Mouse (Mus musculus) hindbrain, embryonic 16.5 days (tissue): Measurements from ENCODE around the gene Mylk. TPM values are rescaled to one million over a fixed set of nuclear protein-coding genes. Genes with fewer than 3 reads are reported as not detected.

Experiments
- ATAC-seq: fragments of 200-750 bp; cut with Nextera tagmentation; 2 replicates; pipeline ENCODE4 v1.8.0; 2017; ENCODE audit warnings: moderate TSS enrichment, moderate library complexity
- H3K27ac ChIP-seq: fragments of 300-500 bp; sonication (generic); 2 replicates; pipeline ENCODE4 v1.5.1; 2014; ENCODE audit warnings: low read depth, mild to moderate bottlenecking, control low read depth, low read length, moderate library complexity
- H3K27me3 ChIP-seq: fragments of 300-500 bp; sonication (generic); replicated peaks from 2 replicates; pipeline ENCODE4 v1.6.1; 2014; ENCODE audit warnings: low read length; ENCODE audit not compliant: control insufficient read depth, insufficient read depth
- H3K36me3 ChIP-seq: fragments of 300-500 bp; sonication (generic); 2 replicates; pipeline ENCODE4 v1.6.1; 2014; ENCODE audit warnings: mild to moderate bottlenecking, low read length, moderate library complexity, mixed read lengths; ENCODE audit not compliant: control insufficient read depth, insufficient read depth
- H3K4me1 ChIP-seq: fragments of 300-500 bp; sonication (generic); 2 replicates; pipeline ENCODE4 v1.6.1; 2014; ENCODE audit warnings: low read depth, low read length; ENCODE audit not compliant: control insufficient read depth, insufficient read depth
- H3K4me2 ChIP-seq: fragments of 300-500 bp; sonication (generic); 2 replicates; pipeline ENCODE4 v1.6.1; 2014; ENCODE audit warnings: mild to moderate bottlenecking, low read length, control low read depth, moderate library complexity
- H3K4me3 ChIP-seq: fragments of 300-500 bp; sonication (generic); 2 replicates; pipeline ENCODE4 v1.5.1; 2014; ENCODE audit warnings: mild to moderate bottlenecking, low read length, control low read depth, moderate library complexity
- H3K9ac ChIP-seq: fragments of 300-500 bp; sonication (generic); 2 replicates; pipeline ENCODE4 v1.6.1; 2014; ENCODE audit warnings: low read depth, mild to moderate bottlenecking, control low read depth, low read length, moderate library complexity
- H3K9me3 ChIP-seq: fragments of 300-500 bp; sonication (generic); 2 replicates; pipeline ENCODE4 v1.6.1; 2014; ENCODE audit warnings: mild to moderate bottlenecking, low read length, moderate library complexity; ENCODE audit not compliant: control insufficient read depth
- whole genome bisulfite sequencing: fragments of 180-500 bp; shearing (Covaris S2); extraction: QIAGEN DNeasy Blood & Tissue Kit; methylation state at CpG from one replicate; pipeline ENCODE4 v1.1.7; 2014; 5-methylcytosine and 5-hydroxymethylcytosine counted together
- polyA plus RNA-seq: library from polyadenylated mRNA; unstranded; fragments of >200 nt; fragmentation: Nextera tagmentation; extraction: Ambion mirVana; gene quantifications from 2 replicates; pipeline ENCODE4 v1.2.1, GENCODE M21; 2015

The Mylk gene
- polyA plus RNA-seq, 1 experiment from 2014 or later: 4.6 TPM

DNA sequence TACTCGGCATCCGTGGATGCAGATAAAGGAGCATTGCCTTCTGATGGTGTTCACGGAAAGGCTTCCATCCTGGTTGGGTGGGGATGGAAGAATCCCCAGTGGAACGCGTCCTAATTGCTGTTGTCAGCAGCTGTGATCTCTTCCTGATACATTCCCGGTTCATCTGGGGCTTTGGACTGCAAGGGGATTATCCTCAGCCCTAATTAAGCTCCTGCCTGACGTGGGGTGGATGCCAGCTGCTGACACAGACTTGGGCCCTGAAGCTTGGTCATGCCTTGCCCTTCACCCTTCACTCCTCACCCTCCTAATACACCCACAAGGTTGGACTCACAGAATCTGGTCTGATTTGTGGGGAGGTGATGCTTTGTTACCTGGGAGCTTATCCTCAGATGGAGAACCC is 109.1 kb downstream of the Mylk start:
- H3K27me3 ChIP-seq: no peaks in the 10 kb centered on the region
- no peaks in the 10 kb centered on the region for H3K4me1 ChIP-seq
- H3K27ac ChIP-seq: no peak overlapping the region
- H3K36me3 ChIP-seq: no peaks in the 10 kb centered on the region
- 62% methylated on average over 7 of the region's 7 CpGs for WGBS
- no peak overlapping the region for H3K4me3 ChIP-seq
- no peaks in the 10 kb centered on the region for H3K9me3 ChIP-seq
- no peak overlapping the region for H3K9ac ChIP-seq
- no peak for ATAC-seq
- no peak overlapping the region for H3K4me2 ChIP-seq

- Histone ChIP-seq H3K9me3 (no peaks in the 10 kb centered on the region), H3K4me3 (no peak overlapping the region), H3K27me3 (no peaks in the 10 kb centered on the region), H3K27ac (no peak overlapping the region), H3K4me1 (no peaks in the 10 kb centered on the region), H3K36me3 (no peaks in the 10 kb centered on the region), H3K4me2 (no peak overlapping the region), H3K9ac (no peak overlapping the region)
- ATAC-seq: no peak
- WGBS: 72% methylated on average over 6 of the region's 6 CpGs
Observed at GRCm38 (mm10) chr16:34855136-34855535, 110.1 kb downstream of the Mylk start.

GRCm38 (mm10) chr16:34855751-34856150 is 110.7 kb downstream of the Mylk start:
- no peak for ATAC-seq
- Histone ChIP-seq H3K4me1 (no peaks in the 10 kb centered on the region), H3K9ac (no peak overlapping the region), H3K4me2 (no peak overlapping the region), H3K9me3 (no peaks in the 10 kb centered on the region), H3K27ac (no peak overlapping the region), H3K36me3 (no peaks in the 10 kb centered on the region), H3K27me3 (no peaks in the 10 kb centered on the region), H3K4me3 (no peak overlapping the region)
- 73% methylated on average over 2 of the region's 2 CpGs for whole genome bisulfite sequencing

GRCm38 (mm10) chr16:34857631-34858030 is 112.6 kb downstream of the Mylk start:
- Histone ChIP-seq H3K36me3 (no peaks in the 10 kb centered on the region), H3K4me1 (no peaks in the 10 kb centered on the region), H3K27me3 (no peaks in the 10 kb centered on the region), H3K9ac (no peak overlapping the region), H3K27ac (no peak overlapping the region), H3K4me3 (no peak overlapping the region), H3K9me3 (no peaks in the 10 kb centered on the region), H3K4me2 (no peak overlapping the region)
- 76% methylated on average over 5 of the region's 5 CpGs for WGBS
- ATAC-seq: no peak

GRCm38 (mm10) chr16:34860761-34861160 is 115.8 kb downstream of the Mylk start:
- Histone ChIP-seq H3K27me3 (no peaks in the 10 kb centered on the region), H3K27ac (no peak overlapping the region), H3K4me3 (no peak overlapping the region), H3K4me2 (no peak overlapping the region), H3K9me3 (no peaks in the 10 kb centered on the region), H3K9ac (no peak overlapping the region), H3K4me1 (no peaks in the 10 kb centered on the region), H3K36me3 (no peaks in the 10 kb centered on the region)
- no peak for ATAC-seq
- WGBS: 90% methylated on average over 3 of the region's 3 CpGs

- WGBS: 86% methylated on average over 10 of the region's 10 CpGs
- Histone ChIP-seq H3K4me3 (no peak overlapping the region), H3K4me2 (no peak overlapping the region), H3K36me3 (no peaks in the 10 kb centered on the region), H3K4me1 (no peaks in the 10 kb centered on the region), H3K27ac (no peak overlapping the region), H3K9me3 (no peaks in the 10 kb centered on the region), H3K9ac (no peak overlapping the region), H3K27me3 (no peaks in the 10 kb centered on the region)
- ATAC-seq: no peak
Observed at GRCm38 (mm10) chr16:34861744-34862365, 116.8 kb downstream of the Mylk start.

DNA sequence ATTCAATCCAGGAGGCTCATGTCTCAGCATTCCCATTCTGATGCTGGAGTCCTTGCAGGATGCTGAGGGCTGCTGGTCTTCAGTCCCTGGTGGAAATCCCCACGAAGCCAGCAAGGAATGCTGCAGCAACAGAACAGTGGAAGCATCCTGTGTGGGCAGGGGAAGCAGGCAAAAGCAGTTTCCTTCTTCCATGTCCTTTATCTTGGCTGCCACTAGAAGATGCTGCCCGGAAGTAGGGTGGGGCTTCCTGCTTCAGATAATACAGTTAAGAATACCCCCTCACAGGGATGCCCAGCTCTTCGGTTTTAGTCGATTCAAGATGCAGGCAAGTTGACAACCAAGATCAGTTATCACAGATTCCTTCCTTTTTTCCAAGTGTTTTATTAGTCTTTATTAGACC is 120.4 kb downstream of the Mylk start:
- H3K4me2 ChIP-seq: no peak overlapping the region

GRCm38 (mm10) chr16:34867217-34867616 is 122.2 kb downstream of the Mylk start:
- H3K27ac ChIP-seq: no peak overlapping the region
- WGBS: 97% methylated on average over 2 of the region's 2 CpGs
- no peaks in the 10 kb centered on the region for H3K9me3 ChIP-seq
- H3K4me1 ChIP-seq: no peaks in the 10 kb centered on the region
- no peaks in the 10 kb centered on the region for H3K27me3 ChIP-seq
- no peak overlapping the region for H3K9ac ChIP-seq
- H3K4me3 ChIP-seq: no peak overlapping the region
- H3K4me2 ChIP-seq: no peak overlapping the region
- no peak for ATAC-seq
- H3K36me3 ChIP-seq: no peaks in the 10 kb centered on the region

More for the DNA sequence above, 120.4 kb downstream of the Mylk start:
- Histone ChIP-seq H3K27me3 (no peaks in the 10 kb centered on the region), H3K9ac (no peak overlapping the region), H3K36me3 (no peaks in the 10 kb centered on the region), H3K27ac (no peak overlapping the region), H3K9me3 (no peaks in the 10 kb centered on the region), H3K4me1 (no peaks in the 10 kb centered on the region), H3K4me3 (no peak overlapping the region)
- no peak for ATAC-seq
- WGBS: 79% methylated on average over 4 of the region's 4 CpGs

GRCm38 (mm10) chr16:34880031-34880778 is 135.2 kb downstream of the Mylk start:
- Histone ChIP-seq H3K4me1 (no peaks in the 10 kb centered on the region), H3K27me3 (no peaks in the 10 kb centered on the region), H3K9ac (no peak overlapping the region), H3K36me3 (no peaks in the 10 kb centered on the region), H3K9me3 (no peaks in the 10 kb centered on the region), H3K4me3 (no peak overlapping the region), H3K4me2 (no peak overlapping the region), H3K27ac (no peak overlapping the region)
- WGBS: 88% methylated on average over 18 of the region's 18 CpGs
- ATAC-seq: no peak
